ENCODE assay signal across 12 mouse cellular contexts in the genomic region with DNA sequence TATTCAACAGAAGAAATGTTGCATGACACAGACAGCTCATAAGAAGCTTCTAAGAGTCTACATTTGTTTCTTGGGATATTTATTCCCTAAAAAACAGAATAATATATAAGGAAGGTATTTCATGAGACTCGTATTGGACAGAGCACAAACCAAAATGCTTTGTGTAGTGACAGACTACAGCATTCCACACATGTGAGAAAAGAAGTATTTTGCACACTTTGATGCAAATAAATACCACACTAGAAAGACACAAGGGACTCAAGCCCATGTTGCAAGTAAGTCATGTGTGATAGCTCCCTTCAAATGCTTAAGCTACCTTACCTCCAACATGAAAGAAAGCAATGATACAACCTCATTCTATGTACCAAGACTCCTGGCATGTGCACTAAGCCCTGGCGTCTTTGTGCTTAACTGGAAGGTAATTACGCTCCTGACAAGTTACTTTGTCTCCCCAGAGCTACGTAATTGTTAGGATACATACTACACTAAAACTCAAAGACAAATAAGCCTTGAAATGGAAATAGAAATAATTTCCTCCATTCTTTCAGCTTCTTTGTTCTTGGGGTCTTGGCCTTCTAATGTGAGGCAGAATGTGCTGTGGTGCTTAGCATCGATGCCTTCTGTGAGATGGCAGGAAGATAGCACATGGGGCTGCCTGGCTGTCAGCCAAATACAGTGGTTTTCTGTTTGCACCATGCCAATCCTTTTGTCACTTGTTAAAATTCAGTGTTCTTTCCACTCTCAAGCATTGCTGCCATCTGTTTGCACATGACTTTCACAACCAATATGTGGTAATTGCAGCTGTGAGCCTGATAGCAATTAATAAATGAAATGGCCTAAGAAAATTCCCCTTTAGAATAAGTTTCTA.
DNase-seq lines count a peak whose midpoint lies in the region; ATAC-seq and TF ChIP-seq lines count a peak whose summit lies in the region.
"Had no signal": no experiment of that assay in that cellular context is flagged by ENCODE, and none has a peak within 500 bp of the region (broad histone marks: within the 10 kb centered on the region; RNA-seq: fewer than 3 reads in every experiment).

No protein-coding gene starts in this region.

- peak; percentile 99 for ATAC-seq in forebrain, embryonic 13.5 days
- ATAC-seq in erythroblast, adult 5-6 weeks (replicated peaks; ENCODE audit: low FRiP score, poor library complexity, severe bottlenecking), result no peak
- ATAC-seq: inflammation-experienced regulatory T-cells, adult 6 months had no signal

- no peak overlapping the region for H3K9ac ChIP-seq in forebrain, embryonic 13.5 days

- TF ChIP-seq CTCF in lung, adult 2 months (IDR thresholded peaks at IDR 0.05; ENCODE audit: insufficient read depth, low read length), result no peak

- no peak overlapping the region for H3K4me3 ChIP-seq in forebrain, embryonic 13.5 days
- H3K4me3 ChIP-seq in lung, adult 2 months (replicated peaks; ENCODE audit: extremely low read depth, low read depth, low read length), result no peak overlapping the region

- TF ChIP-seq POLR2A in lung, adult 2 months (IDR thresholded peaks at IDR 0.05; ENCODE audit: borderline replicate concordance, extremely low read depth, low read depth, low read length), result no peak

- H3K27me3 ChIP-seq in forebrain, embryonic 13.5 days, result no peaks in the 10 kb centered on the region

- no peaks in the 10 kb centered on the region for H3K36me3 ChIP-seq in forebrain, embryonic 13.5 days (ENCODE audit: poor library complexity, severe bottlenecking)

- peak overlapping the region; percentile 87 for H3K27ac ChIP-seq in forebrain, embryonic 13.5 days

- peak; percentile 2 to 5 for DNase-seq in left cerebral cortex, adult 9 months (ENCODE audit: low spot score in 2 of 2)
- no peak for DNase-seq in left cerebral cortex, adult 11 months (ENCODE audit: low spot score)
- DNase-seq in layer of hippocampus, postnatal 10 days (ENCODE audit: low spot score in 2 of 2), result peak; percentile 70 to 76
- peak; percentile 57 to 73 for DNase-seq in right cerebral cortex, postnatal 10 days (ENCODE audit: low spot score in 2 of 2)
- no peak for DNase-seq in lung, postnatal 36 days
- DNase-seq in lung, adult 2 months, result no peak
- DNase-seq: adrenal gland, postnatal 25 days; embryo, embryonic 11 days; lung, postnatal 4 days had no signal

- 19% methylated on average over 5 of the region's 5 CpGs for WGBS in forebrain, embryonic 13.5 days
- 69% methylated on average over 5 of the region's 5 CpGs for WGBS in lung, adult 2 months

- no peaks in the 10 kb centered on the region for H3K9me3 ChIP-seq in forebrain, embryonic 13.5 days (replicated peaks)

- H3K4me2 ChIP-seq in forebrain, embryonic 13.5 days, result no peak overlapping the region

- H3K4me1 ChIP-seq in forebrain, embryonic 13.5 days, result peaks cover 8% of the 10 kb centered on the region; the same call in 1 of the 2 replicates
- H3K4me1 ChIP-seq in lung, adult 2 months (ENCODE audit: control insufficient read depth, insufficient read depth, low read length), result no peaks in the 10 kb centered on the region

Comparison
In these comparisons a context has a peak if more than half of its experiments do, and no peak if none do; other contexts are left out.
1. DNase-seq: peak in left cerebral cortex, adult 9 months (2 of 2), layer of hippocampus, postnatal 10 days (2 of 2) and right cerebral cortex, postnatal 10 days (2 of 2); none in left cerebral cortex, adult 11 months (single experiment), lung, postnatal 36 days (single experiment) and lung, adult 2 months (single experiment).